Mouse (Mus musculus) megakaryocyte, embryonic 14.5 days (primary cell): Measurements from ENCODE around the gene Prss12.

Experiments
- FLI1 ChIP-seq: IDR thresholded peaks from 2 replicates; pipeline ENCODE4 v1.6.1; 2012; ENCODE audit warnings: low read length, inconsistent platforms, mixed read lengths
- GATA1 ChIP-seq: IDR thresholded peaks from 3 replicates; pipeline ENCODE4 v1.6.1; 2012; ENCODE audit warnings: mixed read lengths, low read length, inconsistent platforms, borderline replicate concordance

- no peak for TF ChIP-seq GATA1
- TF ChIP-seq FLI1: no peak
Measured at GRCm38 (mm10) chr3:123446708-123447537, at the start of gene Prss12.
